Mouse (Mus musculus) kidney, adult 9 months (tissue): ENCODE data around the gene Foxm1.
"Not testable (repeated sequence)": the region's sequence is repeated elsewhere in the genome, so short reads cannot be mapped to it uniquely, and the experiment has no call there.

ENCODE experiments used
- DNase-seq: peaks from one replicate; pipeline ENCODE4 v3.0.0; 2022

The Foxm1 gene

DNA sequence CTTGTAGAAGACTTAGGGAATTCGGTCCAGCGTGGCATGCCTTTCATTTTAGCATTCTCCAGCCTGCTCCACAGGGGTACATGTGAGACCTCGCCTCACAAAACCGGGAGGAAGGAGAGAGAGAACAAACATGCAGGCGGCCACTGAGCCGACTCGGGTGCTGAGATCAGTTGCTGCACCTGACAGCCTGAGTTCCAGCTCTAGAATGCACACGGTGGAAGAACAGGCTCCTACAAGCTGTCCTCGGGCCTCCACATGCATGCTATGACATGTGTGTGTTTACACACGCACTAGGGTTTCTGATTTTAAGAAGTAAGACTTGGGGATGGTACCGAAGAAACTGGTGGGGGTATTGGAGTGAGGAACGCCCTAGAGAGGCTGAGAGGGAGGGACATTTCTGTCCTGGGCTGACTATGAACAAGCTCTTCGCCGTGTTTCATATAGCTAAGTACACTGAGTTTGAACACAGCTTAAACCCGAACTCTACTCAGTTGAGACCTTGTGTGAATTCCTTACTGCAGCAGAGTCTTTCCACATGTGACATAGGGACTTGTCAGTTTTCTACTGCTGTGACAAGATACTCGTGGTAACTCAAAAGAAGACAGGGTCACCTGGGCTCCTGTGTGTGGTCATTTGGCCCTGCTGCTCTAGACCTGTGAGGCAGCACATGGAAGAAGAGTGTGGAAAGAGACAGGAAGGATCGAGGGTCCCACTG, 13.8 kb downstream of the Foxm1 start:
- DNase-seq: no peak

- DNase-seq: no peak
Observed at GRCm38 (mm10) chr6:128379636-128380035, 16.9 kb downstream of the Foxm1 start.

- DNase-seq: not testable (repeated sequence)
Observed at GRCm38 (mm10) chr6:128380594-128381167, 17.9 kb downstream of the Foxm1 start.

- no peak for DNase-seq
Observed at GRCm38 (mm10) chr6:128381254-128381653, 18.5 kb downstream of the Foxm1 start.

- no peak for DNase-seq
Observed at GRCm38 (mm10) chr6:128383752-128384151, 21.0 kb downstream of the Foxm1 start.

GRCm38 (mm10) chr6:128385026-128385425, 22.3 kb downstream of the Foxm1 start:
- DNase-seq: no peak

DNA sequence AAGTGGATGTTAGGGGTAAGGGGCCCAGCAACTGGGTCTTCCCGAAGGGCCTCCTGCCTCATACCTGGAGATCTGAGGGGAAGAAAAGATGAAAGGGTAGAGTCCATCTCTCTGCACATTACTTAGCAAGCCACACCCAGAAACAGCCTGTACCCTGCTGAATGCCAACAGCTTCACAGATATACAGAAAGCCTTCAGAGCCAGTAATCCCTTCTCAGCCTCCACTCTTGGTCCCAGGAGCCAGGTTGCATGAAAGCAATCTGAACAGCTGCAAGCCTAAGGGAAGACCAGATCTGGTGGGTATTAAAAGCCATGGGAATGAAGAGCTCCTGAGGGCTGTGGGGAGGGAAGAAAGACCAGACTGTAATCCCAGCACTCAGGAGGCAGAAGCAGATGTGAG, 26.4 kb downstream of the Foxm1 start:
- DNase-seq: no peak

GRCm38 (mm10) chr6:128390683-128391082, 27.9 kb downstream of the Foxm1 start:
- no peak for DNase-seq

DNA sequence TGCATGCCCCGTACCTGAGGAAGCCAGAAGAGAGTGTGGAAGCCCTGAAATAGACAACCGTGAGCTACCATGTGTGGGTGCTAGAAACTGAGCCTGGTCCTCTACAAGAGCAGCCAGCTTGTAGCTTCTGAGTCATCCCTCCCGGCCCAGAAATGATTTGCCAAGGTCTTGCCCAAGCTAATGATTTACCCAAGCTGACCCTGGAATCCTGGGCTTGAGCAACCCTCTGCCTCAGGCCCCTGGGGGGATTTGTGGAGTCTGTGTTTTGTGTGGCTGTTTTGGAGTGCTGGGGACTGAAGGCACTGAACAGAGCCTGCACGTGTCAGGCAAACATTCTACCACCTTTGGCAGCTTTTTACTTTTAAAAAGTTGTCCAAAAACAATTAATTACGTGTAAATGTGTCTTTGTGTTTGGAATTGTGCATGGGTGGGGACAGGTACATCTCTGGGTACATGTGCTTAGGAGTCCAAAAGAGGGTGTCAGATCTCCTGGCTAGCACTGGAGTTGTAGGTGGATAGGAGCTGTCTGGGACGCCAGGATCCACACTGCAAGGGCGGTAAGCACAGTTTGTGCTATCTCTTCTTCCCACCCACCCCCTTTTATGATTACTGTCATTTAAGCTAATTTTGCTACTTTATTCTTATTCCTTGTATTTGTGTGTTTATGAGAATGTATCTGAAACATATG, 35.0 kb downstream of the Foxm1 start:
- peak; percentile 87 for DNase-seq

DNA sequence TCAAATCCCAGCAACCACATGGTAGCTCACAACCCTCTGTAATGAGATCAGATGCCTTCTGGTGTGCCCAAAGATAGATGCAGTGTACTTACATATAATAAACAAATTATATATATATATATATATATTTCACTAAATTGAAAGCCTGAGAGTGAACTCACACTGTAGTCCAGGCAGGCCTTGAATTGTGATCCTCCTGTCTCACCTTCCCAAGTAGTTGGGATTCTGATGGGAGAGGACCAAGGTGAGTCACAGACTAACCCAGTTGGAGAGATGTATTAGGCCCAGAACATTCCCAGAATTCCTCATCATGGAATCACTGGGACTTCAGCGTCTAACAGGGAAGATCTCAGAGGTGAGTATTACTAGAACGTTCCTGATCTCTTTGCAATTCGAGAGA, 36.2 kb downstream of the Foxm1 start, which contains the start of gene Nrip2:
TSS of gene Nrip2 (plus strand) at position 301 of the 400 bp plus-strand sequence.
- no peak for DNase-seq

DNA sequence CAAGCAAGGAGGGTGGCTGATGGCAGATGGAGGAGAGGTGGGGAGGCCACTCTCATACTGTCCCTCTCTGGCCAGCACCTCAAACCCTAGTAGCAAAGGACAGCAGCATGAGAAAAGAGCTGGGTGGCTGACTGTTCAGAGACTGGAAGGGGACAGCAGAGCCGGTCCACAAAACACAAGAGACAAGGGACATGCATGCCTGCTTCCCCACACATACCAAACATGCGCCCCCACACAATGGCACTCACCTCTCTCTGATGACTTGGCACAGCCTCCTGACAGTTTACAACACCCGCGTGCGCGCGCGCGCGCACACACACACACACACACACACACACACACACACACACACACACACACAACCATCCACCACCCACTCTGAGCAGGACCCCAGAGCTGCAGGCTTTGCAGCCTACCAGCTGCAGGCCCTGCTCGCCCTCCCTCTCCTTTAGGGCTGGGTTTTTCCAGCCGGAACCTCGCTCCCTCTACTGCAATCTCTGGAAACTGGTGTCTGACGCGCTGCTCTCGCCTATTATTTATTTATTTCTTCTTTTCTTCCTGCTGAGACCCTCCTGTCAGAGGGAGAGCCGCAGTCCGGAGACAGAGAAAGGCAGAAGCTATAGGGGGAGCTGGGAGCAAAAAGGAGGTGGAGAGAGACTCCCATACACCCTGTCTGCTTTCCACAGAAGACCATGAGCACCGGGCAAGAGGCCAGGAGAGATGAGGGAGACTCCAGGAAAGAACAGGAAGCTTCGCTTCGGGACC, 36.8 kb downstream of the Foxm1 start:
- DNase-seq: peak; percentile 21

- DNase-seq: no peak
Observed at GRCm38 (mm10) chr6:128404708-128405107, 41.9 kb downstream of the Foxm1 start.

- peak; percentile 59 for DNase-seq
Observed at GRCm38 (mm10) chr6:128408544-128409125, 45.9 kb downstream of the Foxm1 start.

- no peak for DNase-seq
Observed at GRCm38 (mm10) chr6:128410305-128410704, 47.5 kb downstream of the Foxm1 start.

DNA sequence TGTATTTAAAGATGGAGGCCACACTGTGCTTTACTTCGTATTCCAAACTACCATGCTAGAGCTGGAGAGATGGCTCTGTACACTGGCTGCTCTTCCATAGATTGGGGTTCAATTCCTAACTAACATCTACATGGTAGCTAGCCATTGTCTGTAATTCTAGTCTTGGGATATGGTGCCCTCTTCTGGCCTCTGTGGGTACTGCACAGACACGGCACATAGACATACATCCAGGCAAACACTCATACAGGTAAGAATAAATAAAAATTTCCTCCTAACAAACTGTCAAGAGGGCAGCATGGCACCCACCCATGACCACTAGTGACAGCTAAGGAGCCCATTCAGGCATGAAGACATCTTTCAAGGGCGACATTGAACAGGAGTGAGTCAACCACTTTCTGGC, 48.3 kb downstream of the Foxm1 start:
- peak; percentile 86 for DNase-seq

DNA sequence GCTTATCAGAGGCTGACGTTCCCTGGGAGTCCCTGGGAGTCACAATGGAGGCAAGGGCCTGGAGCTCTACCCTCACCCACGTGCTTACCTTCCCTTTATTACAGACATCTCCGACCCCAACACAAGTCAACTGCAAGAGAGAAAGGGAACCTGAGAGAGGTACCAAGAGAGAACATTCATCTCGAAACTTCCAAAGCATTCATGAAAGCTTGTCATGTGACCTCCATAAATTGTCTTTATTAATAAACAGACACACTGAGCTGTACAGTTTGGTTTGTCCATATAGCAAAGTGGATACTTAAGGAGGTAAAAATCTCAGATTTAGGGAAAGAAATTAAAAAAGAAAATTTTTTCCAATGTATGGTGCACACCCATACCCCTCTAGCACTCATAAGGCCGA, 53.4 kb downstream of the Foxm1 start:
- no peak for DNase-seq

GRCm38 (mm10) chr6:128418076-128418475, 55.3 kb downstream of the Foxm1 start:
- no peak for DNase-seq

DNA sequence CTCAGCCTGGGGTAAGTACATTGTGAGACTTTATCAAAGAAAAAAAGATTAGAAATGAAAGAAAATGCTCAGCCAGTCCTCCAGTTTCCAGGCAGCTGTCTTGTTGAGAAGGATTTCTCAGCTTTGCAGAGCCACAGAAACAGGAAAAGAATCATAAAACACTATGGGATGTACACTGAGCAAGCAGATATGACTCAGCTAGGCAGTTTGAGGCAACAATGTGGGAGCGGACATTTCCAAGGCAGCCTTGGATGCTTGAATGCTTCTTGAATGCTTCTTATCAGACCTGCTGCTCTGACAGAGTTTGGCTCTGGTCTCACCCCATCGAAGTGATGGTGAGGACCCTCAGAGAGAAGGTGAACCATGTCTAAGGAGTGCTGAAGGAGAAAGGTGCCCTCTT, 58.3 kb downstream of the Foxm1 start:
- DNase-seq: no peak

- DNase-seq: no peak
Observed at GRCm38 (mm10) chr6:128421480-128421879, 58.7 kb downstream of the Foxm1 start.

DNA sequence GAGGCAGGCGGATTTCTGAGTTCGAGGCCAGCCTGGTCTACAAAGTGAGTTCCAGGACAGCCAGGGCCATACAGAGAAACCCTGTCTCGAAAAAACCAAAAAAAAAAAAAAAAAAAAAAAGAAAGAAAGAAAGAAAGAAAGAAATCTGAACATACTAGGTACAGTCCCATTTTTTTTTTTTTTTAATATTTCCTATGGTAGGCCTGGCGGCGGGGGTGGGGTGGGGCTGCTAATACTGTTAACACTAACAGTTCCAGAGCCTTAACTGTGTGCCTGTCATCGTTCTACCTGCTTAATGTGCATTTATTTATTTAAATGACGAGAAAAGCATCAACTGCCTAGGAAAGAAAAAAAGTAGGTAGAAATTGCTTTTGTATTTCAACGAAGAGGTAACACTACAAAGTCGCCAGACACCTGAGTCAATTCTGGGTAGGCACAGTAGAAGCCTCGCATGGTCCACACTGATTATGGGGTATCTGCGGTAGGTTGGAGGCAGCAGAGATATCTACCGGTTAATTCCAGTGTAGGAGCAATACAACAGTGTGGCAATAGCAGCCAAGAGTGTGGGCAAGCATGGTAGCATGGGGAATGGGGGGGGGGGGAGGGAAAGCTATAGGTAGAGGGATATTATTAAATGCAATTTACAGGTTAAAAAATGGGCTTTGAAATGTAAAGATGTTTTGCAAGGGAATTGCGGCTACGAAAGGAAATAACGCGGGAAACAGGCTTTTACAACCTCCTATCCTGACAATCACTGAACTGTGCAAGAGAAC, 60.9 kb downstream of the Foxm1 start:
- no peak for DNase-seq

DNA sequence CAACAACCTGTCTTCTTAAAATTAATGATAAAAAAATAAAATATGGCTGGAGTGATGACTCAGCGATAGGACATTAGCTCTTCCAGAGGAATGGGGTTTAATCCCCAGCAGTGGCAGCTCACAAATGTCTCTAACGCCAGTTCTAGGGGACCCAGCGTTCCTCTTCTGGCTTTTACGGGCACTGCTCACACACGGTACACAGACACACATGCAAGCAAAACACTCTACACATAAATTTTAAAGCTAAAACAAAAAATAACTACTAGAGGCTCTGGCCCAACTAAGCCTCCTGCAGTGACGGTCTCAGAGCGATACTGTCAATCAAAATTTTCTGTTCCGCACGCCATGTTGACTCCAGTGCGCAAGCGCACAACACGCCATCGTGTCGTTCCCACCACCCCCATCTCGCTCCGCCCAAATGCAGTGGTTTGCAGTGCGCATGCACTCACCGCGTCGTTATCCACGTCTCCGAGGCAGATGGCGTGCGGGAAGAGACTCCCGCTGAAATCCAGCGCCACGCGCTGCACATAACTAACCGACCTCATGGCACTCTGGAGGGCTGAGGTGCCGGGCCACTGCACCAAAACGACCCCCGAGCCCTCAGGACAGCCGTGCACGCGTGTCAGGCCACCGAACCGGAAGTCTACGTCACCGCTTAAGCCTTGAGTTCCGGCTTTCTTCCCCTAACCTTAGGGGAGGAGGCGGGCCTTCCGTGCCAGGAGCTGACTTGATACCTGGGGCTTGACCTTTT, 61.7 kb downstream of the Foxm1 start, which contains the start of gene Itfg2:
TSS of gene Itfg2 (minus strand) at position 663 of the 751 bp plus-strand sequence.
- peak; percentile 98 for DNase-seq
